Mouse (Mus musculus) brain, embryonic 18.5 days (tissue): ENCODE measurements around the gene Ppm1j.
"Not testable (repeated sequence)": the region's sequence is repeated elsewhere in the genome, so short reads cannot be mapped to it uniquely, and the experiment has no call there.

Experiments used
- DNase-seq: peaks from one replicate; pipeline ENCODE4 v3.0.0-alpha.2; 2012; ENCODE audit warnings: low read depth, low spot score

Ppm1j gene

GRCm38 (mm10) chr3:104813227-104813626 is 32.4 kb downstream of the Ppm1j start:
- not testable (repeated sequence) for DNase-seq

- no peak for DNase-seq
These were observed 33.9 kb downstream of the Ppm1j start for GRCm38 (mm10) chr3:104814746-104815145.

DNA sequence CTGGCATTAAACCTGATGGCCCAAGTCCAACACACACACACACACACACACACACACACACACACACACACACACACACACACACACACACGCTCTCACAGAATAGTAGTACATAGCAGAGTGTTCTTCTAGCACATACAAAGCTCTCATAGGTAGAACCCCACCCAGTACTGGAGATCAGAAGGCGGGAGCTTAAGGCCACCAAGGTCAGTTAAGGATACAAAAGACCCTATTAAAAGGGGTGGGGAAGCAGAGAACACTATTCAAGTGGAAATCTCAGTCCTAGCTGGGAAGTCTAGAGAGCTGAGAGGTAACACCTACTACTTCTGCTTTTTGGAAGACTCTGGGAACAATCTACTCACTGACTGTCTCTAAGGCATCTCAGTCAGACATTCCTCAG is 34.5 kb downstream of the Ppm1j start:
- no peak for DNase-seq

- DNase-seq, result no peak
These were observed 35.3 kb downstream of the Ppm1j start for GRCm38 (mm10) chr3:104816130-104816529.

DNA sequence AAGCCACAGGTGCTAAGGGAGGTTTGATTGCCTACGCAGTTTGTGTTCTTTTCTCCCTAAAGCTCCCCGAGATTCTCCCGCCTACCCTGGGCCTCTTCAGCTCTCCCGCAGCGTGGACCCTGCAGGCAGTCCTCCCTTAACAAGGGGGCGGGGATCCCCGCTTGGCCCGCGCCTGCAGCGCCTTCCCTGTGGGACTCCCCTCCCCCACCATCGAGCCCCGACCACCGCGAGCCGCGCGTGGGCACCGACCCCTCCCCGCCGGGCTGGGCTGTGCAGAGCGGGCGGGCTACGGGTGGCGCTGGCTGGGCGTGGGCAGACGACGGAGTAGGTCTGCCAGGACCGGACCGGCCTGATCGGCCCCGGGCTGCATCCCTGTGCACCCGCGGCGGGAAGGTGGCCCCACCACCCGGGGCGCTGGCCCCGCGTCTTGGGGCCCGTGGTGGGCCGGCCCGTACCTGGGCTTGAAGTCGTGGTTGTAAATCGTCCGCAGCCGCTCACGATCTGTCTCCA is 36.7 kb downstream of the Ppm1j start:
- DNase-seq, result no peak

GRCm38 (mm10) chr3:104817991-104818748 is 37.3 kb downstream of the Ppm1j start, which contains the start of gene Mov10:
Mov10 (minus strand) TSS chr3:104818563.
- no peak for DNase-seq

- DNase-seq, result no peak
These were observed 37.9 kb downstream of the Ppm1j start for GRCm38 (mm10) chr3:104818749-104819134.

GRCm38 (mm10) chr3:104820426-104820825 is 39.6 kb downstream of the Ppm1j start:
- DNase-seq, result no peak

- DNase-seq, result no peak
These were observed 41.6 kb downstream of the Ppm1j start for GRCm38 (mm10) chr3:104822413-104822812.
